Mouse (Mus musculus) effector memory CD4-positive, alpha-beta T cell, adult 7 months (primary cell): ENCODE results near the gene Zc3h14. TPM values are rescaled to one million over a fixed set of nuclear protein-coding genes. Genes with fewer than 3 reads are reported as not detected.

Source experiments
- polyA plus RNA-seq: library from polyadenylated mRNA; unstranded; fragments of 100-300 nt; shearing (Covaris generic); gene quantifications from one replicate; pipeline ENCODE4 v1.2.1, GENCODE M21; 2017

Gene Zc3h14
- 126 TPM for polyA plus RNA-seq

DNA sequence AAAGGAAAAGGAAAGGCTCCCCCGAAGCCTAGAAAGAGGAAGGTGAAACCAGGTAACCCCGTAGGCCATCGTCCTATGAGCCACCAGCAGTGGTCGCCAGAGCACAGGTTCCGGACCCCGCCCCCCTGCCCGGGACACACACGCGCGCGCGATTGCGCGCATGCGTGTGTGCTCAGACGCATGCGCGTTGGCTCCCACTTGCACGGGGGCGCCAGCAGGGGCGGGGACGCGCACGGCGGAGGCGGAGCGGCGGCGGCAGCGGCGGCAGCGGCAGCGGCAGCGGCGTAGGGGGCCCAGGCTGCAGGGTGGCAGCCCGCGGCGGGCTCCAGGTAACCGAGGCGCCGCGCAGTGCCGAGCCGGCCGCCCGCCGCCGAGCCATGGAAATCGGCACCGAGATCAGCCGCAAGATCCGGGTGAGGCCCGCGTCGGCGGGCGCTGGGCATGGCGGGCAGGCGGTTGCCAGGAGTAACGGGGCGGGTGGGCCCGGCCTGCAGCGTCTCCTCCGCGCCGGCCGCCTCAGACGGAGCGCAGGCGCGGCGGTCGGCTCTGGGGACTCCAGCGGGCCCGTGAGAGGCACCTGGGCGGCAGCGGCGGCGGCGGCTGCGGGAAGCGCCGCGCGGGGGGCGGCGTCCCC, at the start of gene Zc3h14:
TSS of gene Zc3h14 (plus strand) at position 219 of the 634 bp plus-strand sequence.

DNA sequence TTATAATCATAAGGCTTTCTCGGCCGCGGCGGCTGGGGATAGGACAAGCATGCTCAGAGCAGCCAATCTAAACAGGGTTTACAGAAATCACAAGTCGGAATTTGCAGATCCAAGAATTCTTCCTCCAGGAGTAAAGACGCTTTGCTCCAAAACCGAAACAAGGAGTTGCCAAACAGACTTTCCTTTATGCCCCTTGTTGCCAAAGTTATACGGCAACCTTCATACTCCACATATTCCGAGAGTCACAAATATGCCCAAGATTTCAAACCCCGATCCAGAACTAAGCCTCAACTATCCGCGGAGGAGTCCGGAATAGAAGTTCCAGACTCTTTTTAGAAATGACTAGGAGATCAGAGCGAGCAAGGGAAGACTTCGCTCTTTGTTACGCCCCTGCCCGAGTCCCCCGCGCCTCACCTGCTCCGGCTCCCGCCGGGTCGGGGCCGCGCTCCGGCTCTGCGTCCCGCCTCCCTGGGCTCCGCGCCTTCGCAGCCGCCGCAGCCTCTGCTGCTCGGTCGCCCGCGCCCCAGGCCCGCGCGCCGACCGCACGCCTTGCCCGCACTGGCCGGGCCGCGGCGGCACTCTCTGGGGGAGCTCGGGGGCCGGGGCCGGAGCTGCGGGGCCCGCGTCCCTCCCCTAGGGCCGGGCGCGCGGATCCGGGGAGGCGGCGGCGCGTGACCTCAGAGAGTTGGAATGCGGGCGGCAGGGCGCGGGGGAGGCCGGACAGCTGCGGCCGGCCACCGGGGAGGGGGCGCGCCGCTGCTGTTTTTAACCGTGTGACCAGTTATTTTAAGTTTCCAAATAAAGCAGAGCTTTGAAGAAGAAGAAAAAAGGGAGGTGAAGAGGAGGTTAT, 9.6 kb upstream of the Zc3h14 start, which contains the start of gene Ptpn21:
TSS of gene Ptpn21 (minus strand) at position 455 of the 850 bp plus-strand sequence.

Other genes starting within 250 kb of the Zc3h14 start
- 0.28 TPM for gene Kcnk10, start 168.7 kb upstream of the Zc3h14 start, polyA plus RNA-seq
- 0.82 TPM for gene Spata7, start 118.8 kb upstream of the Zc3h14 start, polyA plus RNA-seq
- gene Ptpn21, start 9.6 kb upstream of the Zc3h14 start, polyA plus RNA-seq, result 2.1 TPM
- gene Eml5, start 154.5 kb downstream of the Zc3h14 start, polyA plus RNA-seq, result 11.3 TPM
- 1.6 TPM for gene Ttc8, start 173.6 kb downstream of the Zc3h14 start, polyA plus RNA-seq